Mouse (Mus musculus): ENCODE measurements at regions not wholly inside any gene's neighbourhood (a gene's known extent, or its start where the extent isn't known, plus 50 kb on each side); places are given as distances from the start of the nearest gene placed in this dataset.

- no peak overlapping the region for H3K4me2 ChIP-seq
- no peaks in the 10 kb centered on the region for H3K9me3 ChIP-seq (replicated peaks)
- no peak overlapping the region for H3K27ac ChIP-seq (replicated peaks)
- no peak overlapping the region for H3K9ac ChIP-seq (replicated peaks)
- H3K4me1 ChIP-seq, result no peaks in the 10 kb centered on the region
- H3K27me3 ChIP-seq (replicated peaks), result no peaks in the 10 kb centered on the region
- WGBS, result 72% methylated on average over 5 of the region's 5 CpGs
- H3K36me3 ChIP-seq, result no peaks in the 10 kb centered on the region
- ATAC-seq (ENCODE audit: low FRiP score), result no peak
- no peak overlapping the region for H3K4me3 ChIP-seq (replicated peaks)
These were observed 139.3 kb upstream of the Spdye4c start for GRCm38 (mm10) chr2:128451554-128452239.

- H3K9me3 ChIP-seq (replicated peaks), result no peaks in the 10 kb centered on the region
- ATAC-seq (ENCODE audit: low FRiP score), result no peak
- H3K27me3 ChIP-seq (replicated peaks), result no peaks in the 10 kb centered on the region
- H3K9ac ChIP-seq (replicated peaks), result no peak overlapping the region
- no peaks in the 10 kb centered on the region for H3K36me3 ChIP-seq
- H3K4me2 ChIP-seq, result no peak overlapping the region
- 93% methylated on average over 1 of the region's 1 CpGs for WGBS
- no peaks in the 10 kb centered on the region for H3K4me1 ChIP-seq
- H3K4me3 ChIP-seq (replicated peaks), result no peak overlapping the region
- H3K27ac ChIP-seq (replicated peaks), result no peak overlapping the region
These were observed 138.4 kb upstream of the Spdye4c start for GRCm38 (mm10) chr2:128452582-128452981.

GRCm38 (mm10) chr2:128454509-128454908 lies 136.5 kb upstream of the Spdye4c start:
- H3K9me3 ChIP-seq (replicated peaks), result no peaks in the 10 kb centered on the region
- H3K27ac ChIP-seq (replicated peaks), result no peak overlapping the region
- no peaks in the 10 kb centered on the region for H3K27me3 ChIP-seq (replicated peaks)
- WGBS, result 79% methylated on average over 13 of the region's 13 CpGs
- H3K36me3 ChIP-seq, result no peaks in the 10 kb centered on the region
- H3K4me3 ChIP-seq (replicated peaks), result no peak overlapping the region
- no peaks in the 10 kb centered on the region for H3K4me1 ChIP-seq
- no peak overlapping the region for H3K9ac ChIP-seq (replicated peaks)
- no peak overlapping the region for H3K4me2 ChIP-seq
- ATAC-seq (ENCODE audit: low FRiP score), result no peak

- Histone ChIP-seq H3K36me3 (no peaks in the 10 kb centered on the region), H3K9ac (replicated peaks) (no peak overlapping the region), H3K9me3 (replicated peaks) (no peaks in the 10 kb centered on the region), H3K4me1 (no peaks in the 10 kb centered on the region), H3K4me2 (no peak overlapping the region), H3K27ac (replicated peaks) (no peak overlapping the region), H3K4me3 (replicated peaks) (no peak overlapping the region), H3K27me3 (replicated peaks) (no peaks in the 10 kb centered on the region)
- 78% methylated on average over 6 of the region's 6 CpGs for whole genome bisulfite sequencing
- ATAC-seq (ENCODE audit: low FRiP score), result no peak
These were observed 133.3 kb upstream of the Spdye4c start for GRCm38 (mm10) chr2:128457591-128458209.

- Histone ChIP-seq H3K27me3 (replicated peaks) (no peaks in the 10 kb centered on the region), H3K27ac (replicated peaks) (no peak overlapping the region), H3K4me1 (no peaks in the 10 kb centered on the region), H3K9ac (replicated peaks) (no peak overlapping the region), H3K4me2 (no peak overlapping the region), H3K36me3 (no peaks in the 10 kb centered on the region), H3K4me3 (replicated peaks) (no peak overlapping the region), H3K9me3 (replicated peaks) (no peaks in the 10 kb centered on the region)
- WGBS, result 88% methylated on average over 6 of the region's 6 CpGs
- no peak for ATAC-seq (ENCODE audit: low FRiP score)
These were observed 125.6 kb upstream of the Spdye4c start for GRCm38 (mm10) chr2:128465214-128465984.

- H3K4me3 ChIP-seq (replicated peaks), result no peak overlapping the region
- ATAC-seq (ENCODE audit: low FRiP score), result no peak
- H3K9ac ChIP-seq (replicated peaks), result no peak overlapping the region
- no peaks in the 10 kb centered on the region for H3K9me3 ChIP-seq (replicated peaks)
- peaks cover 5% of the 10 kb centered on the region; the same call in 1 of the 2 replicates for H3K4me1 ChIP-seq
- no peak overlapping the region for H3K27ac ChIP-seq (replicated peaks)
- H3K4me2 ChIP-seq, result no peak overlapping the region
- H3K27me3 ChIP-seq (replicated peaks), result no peaks in the 10 kb centered on the region
- H3K36me3 ChIP-seq, result no peaks in the 10 kb centered on the region
- WGBS, result 91% methylated on average over 8 of the region's 8 CpGs
These were observed 123.3 kb upstream of the Spdye4c start for GRCm38 (mm10) chr2:128467490-128468245.

GRCm38 (mm10) chr2:128468323-128468722 lies 122.7 kb upstream of the Spdye4c start:
- no peak overlapping the region for H3K4me3 ChIP-seq (replicated peaks)
- WGBS, result 62% methylated on average over 2 of the region's 2 CpGs
- peaks cover 5% of the 10 kb centered on the region; the same call in 1 of the 2 replicates for H3K4me1 ChIP-seq
- no peak for ATAC-seq (ENCODE audit: low FRiP score)
- H3K9ac ChIP-seq (replicated peaks), result no peak overlapping the region
- H3K4me2 ChIP-seq, result no peak overlapping the region
- no peaks in the 10 kb centered on the region for H3K36me3 ChIP-seq
- no peak overlapping the region for H3K27ac ChIP-seq (replicated peaks)
- H3K27me3 ChIP-seq (replicated peaks), result no peaks in the 10 kb centered on the region
- no peaks in the 10 kb centered on the region for H3K9me3 ChIP-seq (replicated peaks)

GRCm38 (mm10) chr2:128470351-128470750 lies 120.7 kb upstream of the Spdye4c start:
- no peak overlapping the region for H3K9ac ChIP-seq (replicated peaks)
- H3K4me1 ChIP-seq, result peaks cover 5% of the 10 kb centered on the region; the same call in 1 of the 2 replicates
- WGBS, result 62% methylated on average over 5 of the region's 5 CpGs
- no peaks in the 10 kb centered on the region for H3K36me3 ChIP-seq
- no peak for ATAC-seq (ENCODE audit: low FRiP score)
- no peak overlapping the region for H3K4me3 ChIP-seq (replicated peaks)
- H3K27me3 ChIP-seq (replicated peaks), result no peaks in the 10 kb centered on the region
- no peak overlapping the region for H3K27ac ChIP-seq (replicated peaks)
- no peaks in the 10 kb centered on the region for H3K9me3 ChIP-seq (replicated peaks)
- H3K4me2 ChIP-seq, result no peak overlapping the region

- WGBS, result 75% methylated on average over 13 of the region's 13 CpGs
- no peak overlapping the region for H3K4me3 ChIP-seq (replicated peaks)
- H3K4me1 ChIP-seq, result peaks cover 5% of the 10 kb centered on the region; the same call in 1 of the 2 replicates
- no peaks in the 10 kb centered on the region for H3K36me3 ChIP-seq
- H3K27ac ChIP-seq (replicated peaks), result no peak overlapping the region
- no peak for ATAC-seq (ENCODE audit: low FRiP score)
- no peak overlapping the region for H3K4me2 ChIP-seq
- no peaks in the 10 kb centered on the region for H3K9me3 ChIP-seq (replicated peaks)
- H3K27me3 ChIP-seq (replicated peaks), result no peaks in the 10 kb centered on the region
- no peak overlapping the region for H3K9ac ChIP-seq (replicated peaks)
These were observed 117.6 kb upstream of the Spdye4c start for GRCm38 (mm10) chr2:128473241-128473954.

GRCm38 (mm10) chr2:128473997-128474396 lies 117.0 kb upstream of the Spdye4c start:
- peaks cover 5% of the 10 kb centered on the region; the same call in 1 of the 2 replicates for H3K4me1 ChIP-seq
- WGBS, result 80% methylated on average over 7 of the region's 7 CpGs
- ATAC-seq (ENCODE audit: low FRiP score), result no peak

GRCm38 (mm10) chr2:128477242-128477641 lies 113.8 kb upstream of the Spdye4c start:
- ATAC-seq (ENCODE audit: low FRiP score), result no peak
- no peak overlapping the region for H3K27ac ChIP-seq (replicated peaks)
- no peaks in the 10 kb centered on the region for H3K36me3 ChIP-seq
- no peak overlapping the region for H3K4me3 ChIP-seq (replicated peaks)
- 85% methylated on average over 2 of the region's 2 CpGs for WGBS
- H3K9ac ChIP-seq (replicated peaks), result no peak overlapping the region
- no peaks in the 10 kb centered on the region for H3K27me3 ChIP-seq (replicated peaks)
- peaks cover 3% of the 10 kb centered on the region; the same call in 1 of the 2 replicates for H3K4me1 ChIP-seq
- no peaks in the 10 kb centered on the region for H3K9me3 ChIP-seq (replicated peaks)
- no peak overlapping the region for H3K4me2 ChIP-seq

More at GRCm38 (mm10) chr2:128473997-128474396, 117.0 kb upstream of the Spdye4c start:
- Histone ChIP-seq H3K27me3 (replicated peaks) (no peaks in the 10 kb centered on the region), H3K9ac (replicated peaks) (no peak overlapping the region), H3K9me3 (replicated peaks) (no peaks in the 10 kb centered on the region), H3K27ac (replicated peaks) (no peak overlapping the region), H3K36me3 (no peaks in the 10 kb centered on the region), H3K4me2 (no peak overlapping the region), H3K4me3 (replicated peaks) (no peak overlapping the region)

Measured in neural tube, embryonic 15.5 days (tissue).